Mouse (Mus musculus) C2C12 (cell line): ENCODE data around the gene Ipmk. TPM values are rescaled to one million over a fixed set of nuclear protein-coding genes. Genes with fewer than 3 reads are reported as not detected.

Experiments used
- H3K27me3 ChIP-seq: one replicate; pipeline ENCODE4 v1.6.1; 2011; ENCODE audit not compliant: control insufficient read depth, insufficient read depth, insufficient read length
- H3K36me3 ChIP-seq: one replicate; pipeline ENCODE4 v1.6.1; 2011; ENCODE audit not compliant: control insufficient read depth, insufficient read depth
- H3K4me3 ChIP-seq: one replicate; pipeline ENCODE4 v1.5.1; 2011; ENCODE audit warnings: mild to moderate bottlenecking, control low read depth; ENCODE audit not compliant: poor library complexity, insufficient read depth, severe bottlenecking
- H3K79me2 ChIP-seq: one replicate; pipeline ENCODE4 v1.6.1; 2011; ENCODE audit not compliant: control insufficient read depth, insufficient read depth
- H3K79me3 ChIP-seq: one replicate; pipeline ENCODE4 v1.6.1; 2011; ENCODE audit warnings: low read depth, control low read depth
- H3ac ChIP-seq: one replicate; pipeline ENCODE3; 2011; ENCODE audit warnings: low read depth; ENCODE audit not compliant: control insufficient read depth, insufficient read length
- CEBPB ChIP-seq: IDR thresholded peaks from one replicate; pipeline ENCODE4 v1.6.1; 2011; ENCODE audit warnings: low read depth, mild to moderate bottlenecking, control low read depth, moderate library complexity
- CTCF ChIP-seq: IDR thresholded peaks from one replicate; pipeline ENCODE4 v1.5.1; 2011; ENCODE audit not compliant: control insufficient read depth, insufficient read depth, insufficient read length
- FOSL1 ChIP-seq: IDR thresholded peaks from one replicate; pipeline ENCODE4 v1.8.0; 2011; ENCODE audit warnings: mild to moderate bottlenecking, low read length; ENCODE audit not compliant: poor library complexity, insufficient read depth, severe bottlenecking
- MAX ChIP-seq: IDR thresholded peaks from one replicate; pipeline ENCODE4 v1.6.1; 2011; ENCODE audit warnings: mild to moderate bottlenecking, control low read depth
- MYOD1 ChIP-seq: IDR thresholded peaks from one replicate; pipeline ENCODE4 v1.6.1; 2011; ENCODE audit warnings: low read depth; ENCODE audit not compliant: control insufficient read depth, insufficient read length
- MYOG ChIP-seq: IDR thresholded peaks from one replicate; pipeline ENCODE4 v1.6.1; 2011; ENCODE audit not compliant: control insufficient read depth, insufficient read length; ENCODE audit errors: extremely low read depth
- USF1 ChIP-seq: IDR thresholded peaks from one replicate; pipeline ENCODE4 v1.6.1; 2011; ENCODE audit warnings: low read depth, mild to moderate bottlenecking, control low read depth, moderate library complexity
- polyA plus RNA-seq: library from polyadenylated mRNA; unstranded; fragments of >200 nt; fragmentation: generic; extraction: Trizol; gene quantifications from one replicate; pipeline ENCODE4 v1.2.1, GENCODE M21; 2012; ENCODE audit warnings: missing spikeins

Gene Ipmk
- polyA plus RNA-seq, 1 experiment, result 9.2 TPM

DNA sequence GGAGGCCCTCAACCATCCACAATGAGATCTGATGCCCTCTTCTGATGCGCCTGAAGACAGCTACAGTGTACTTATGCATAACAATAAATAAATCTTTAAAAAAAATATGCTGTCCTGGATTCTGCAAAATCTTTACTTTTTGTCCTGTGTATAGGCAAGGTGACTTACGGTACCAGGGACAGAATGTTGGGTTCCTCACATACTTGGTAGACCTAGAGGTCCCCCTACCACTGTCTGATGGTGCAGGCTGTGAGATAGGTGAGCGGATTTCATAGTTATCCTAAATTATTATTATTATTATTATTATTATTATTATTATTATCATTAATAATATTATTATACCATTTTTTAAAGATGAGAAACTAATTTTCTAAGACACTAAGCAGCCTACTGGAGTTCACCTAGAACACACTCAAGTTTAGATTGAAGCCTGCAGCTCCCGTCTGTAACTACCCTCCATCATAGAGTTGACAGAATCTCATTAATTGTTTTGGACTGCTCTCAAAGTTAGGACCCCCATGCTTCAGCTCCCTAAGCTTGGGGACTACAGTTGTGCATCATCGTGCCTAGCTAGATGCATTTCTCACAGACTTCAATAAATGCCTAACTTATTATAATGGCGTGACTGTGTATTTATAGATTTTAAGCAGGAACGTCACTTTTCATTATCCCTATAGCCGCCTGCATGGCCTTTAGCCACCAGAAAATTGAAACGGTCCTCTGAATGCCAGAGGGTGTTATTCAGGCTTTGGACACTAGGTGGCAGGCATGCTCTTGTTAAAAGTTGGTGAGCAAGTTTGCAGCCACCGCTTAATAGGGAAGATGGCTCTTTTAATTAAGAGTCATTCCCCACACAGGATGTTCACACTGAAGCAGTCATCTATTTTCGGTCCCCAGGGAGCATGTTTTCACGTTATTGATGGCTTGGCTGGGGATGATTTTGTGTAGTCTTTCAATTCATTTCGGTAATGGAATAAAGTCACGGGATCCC, 74.8 kb downstream of the Ipmk start:
- no peak overlapping the region for H3ac ChIP-seq
- TF ChIP-seq CTCF (peak; percentile 35), CEBPB (no peak)
- H3K4me3 ChIP-seq, result no peak overlapping the region
- H3K27me3 ChIP-seq, result no peaks in the 10 kb centered on the region
- H3K79me2 ChIP-seq, result no peaks in the 10 kb centered on the region
- no peaks in the 10 kb centered on the region for H3K79me3 ChIP-seq
- H3K36me3 ChIP-seq, result no peaks in the 10 kb centered on the region

DNA sequence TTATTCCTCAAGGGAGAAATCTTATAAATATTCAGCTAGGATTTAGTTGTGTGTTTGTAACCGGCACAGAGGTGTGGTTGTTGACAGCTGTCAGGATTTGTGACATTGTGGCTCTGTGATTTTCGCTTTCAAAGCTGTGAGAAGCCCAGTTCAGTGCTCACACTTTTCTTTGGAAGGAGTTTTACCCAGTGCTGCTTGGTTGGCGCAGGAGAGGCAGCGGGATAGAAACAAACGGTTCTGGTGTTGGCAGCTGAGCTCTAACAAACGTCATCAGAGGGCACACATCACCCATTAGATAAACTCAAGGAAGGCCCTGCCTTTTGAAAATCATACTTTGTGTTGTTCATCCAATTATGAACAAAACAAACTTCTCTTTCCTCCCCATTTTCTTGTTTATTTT, 79.2 kb downstream of the Ipmk start:
- H3ac ChIP-seq, result no peak overlapping the region
- no peaks in the 10 kb centered on the region for H3K36me3 ChIP-seq
- H3K79me2 ChIP-seq, result no peaks in the 10 kb centered on the region
- H3K27me3 ChIP-seq, result no peaks in the 10 kb centered on the region
- H3K79me3 ChIP-seq, result no peaks in the 10 kb centered on the region
- no peak overlapping the region for H3K4me3 ChIP-seq
- TF ChIP-seq MYOD1, result no peak
- TF ChIP-seq USF1, result no peak
- no peak for TF ChIP-seq CTCF

DNA sequence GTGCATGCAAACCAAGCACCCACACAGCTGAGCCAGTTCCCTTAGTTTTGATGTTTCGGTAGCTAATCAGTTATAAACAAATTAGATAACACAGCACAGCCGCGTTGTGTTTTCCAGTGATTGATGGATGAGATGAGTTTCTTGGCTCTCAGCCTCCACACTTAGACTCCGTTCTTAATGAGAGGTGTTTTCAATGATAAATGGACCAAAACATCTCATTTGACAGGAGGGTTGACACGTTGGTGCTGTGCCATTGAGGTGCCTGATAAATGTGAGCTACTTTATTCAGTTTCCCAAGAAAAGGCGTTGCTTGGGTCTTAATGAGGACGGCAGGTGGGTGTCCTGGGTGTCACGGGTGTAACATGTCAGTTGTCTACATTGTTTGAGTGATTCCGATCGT, 79.8 kb downstream of the Ipmk start:
- TF ChIP-seq MYOD1 (no peak), CEBPB (no peak), CTCF (no peak), MYOG (no peak), MAX (no peak), USF1 (no peak), FOSL1 (no peak)
- no peak overlapping the region for H3K4me3 ChIP-seq
- no peaks in the 10 kb centered on the region for H3K27me3 ChIP-seq
- H3ac ChIP-seq, result no peak overlapping the region
- H3K79me3 ChIP-seq, result no peaks in the 10 kb centered on the region
- no peaks in the 10 kb centered on the region for H3K36me3 ChIP-seq
- H3K79me2 ChIP-seq, result no peaks in the 10 kb centered on the region

- TF ChIP-seq MYOG, result no peak
- H3K79me3 ChIP-seq, result no peaks in the 10 kb centered on the region
- H3K27me3 ChIP-seq, result no peaks in the 10 kb centered on the region
- no peaks in the 10 kb centered on the region for H3K79me2 ChIP-seq
- no peak overlapping the region for H3K4me3 ChIP-seq
- no peaks in the 10 kb centered on the region for H3K36me3 ChIP-seq
- no peak overlapping the region for H3ac ChIP-seq
Measured at GRCm38 (mm10) chr10:71428246-71428864, 80.8 kb downstream of the Ipmk start.

DNA sequence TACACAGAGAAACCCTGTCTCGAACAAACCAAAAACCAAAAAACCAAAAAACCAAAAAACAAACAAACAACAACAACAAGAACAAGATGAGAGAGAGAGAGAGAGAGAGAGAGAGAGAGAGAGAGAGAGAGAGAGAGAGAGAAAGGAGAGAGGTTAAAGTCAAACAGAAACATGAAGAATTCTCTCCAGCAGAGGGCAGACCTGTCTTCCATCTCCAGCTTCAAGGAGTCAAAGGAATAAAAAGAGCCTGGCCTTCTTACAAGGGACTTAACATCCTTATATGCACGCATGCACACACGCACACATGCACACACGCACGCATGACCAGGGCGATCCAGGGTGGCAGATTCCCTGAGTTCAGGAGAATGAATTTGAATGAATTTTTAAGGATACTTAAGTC, 83.1 kb downstream of the Ipmk start:
- Histone ChIP-seq H3K4me3 (no peak overlapping the region), H3K79me3 (no peaks in the 10 kb centered on the region), H3K36me3 (no peaks in the 10 kb centered on the region), H3K27me3 (no peaks in the 10 kb centered on the region), H3K79me2 (no peaks in the 10 kb centered on the region), H3ac (no peak overlapping the region)
- no peak for TF ChIP-seq USF1
- TF ChIP-seq MAX, result no peak
- TF ChIP-seq CEBPB, result no peak
- no peak for TF ChIP-seq MYOG
- TF ChIP-seq CTCF, result no peak
- no peak for TF ChIP-seq FOSL1
- TF ChIP-seq MYOD1, result no peak

DNA sequence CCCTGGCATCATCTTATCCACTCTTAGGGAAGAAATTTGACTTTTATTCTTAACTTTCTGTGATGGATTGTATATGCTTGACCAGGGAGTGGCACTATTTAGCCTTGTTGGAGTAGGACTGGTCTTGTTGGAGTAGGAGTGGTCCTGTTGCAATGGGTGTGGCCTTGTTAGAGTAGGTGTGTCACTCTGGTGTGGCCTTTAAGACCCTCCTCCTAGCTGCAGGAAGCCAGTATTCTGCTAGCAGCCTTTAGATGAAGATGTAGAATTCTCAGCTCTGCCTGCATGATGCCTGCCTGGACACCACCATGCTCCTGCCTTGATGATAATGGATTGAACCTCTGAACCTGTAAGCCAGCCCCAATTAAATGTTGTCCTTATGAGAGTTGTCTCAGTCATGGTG, 95.5 kb downstream of the Ipmk start:
- H3ac ChIP-seq, result no peak overlapping the region
- H3K79me3 ChIP-seq, result no peaks in the 10 kb centered on the region
- no peak overlapping the region for H3K4me3 ChIP-seq
- no peaks in the 10 kb centered on the region for H3K79me2 ChIP-seq
- H3K27me3 ChIP-seq, result no peaks in the 10 kb centered on the region
- H3K36me3 ChIP-seq, result no peaks in the 10 kb centered on the region
- TF ChIP-seq MYOD1 (no peak), MAX (no peak), MYOG (no peak), FOSL1 (no peak), CEBPB (no peak), USF1 (no peak), CTCF (no peak)
